Mouse (Mus musculus) neutrophil, adult 5-6 weeks (primary cell): ENCODE data around the gene Cyp3a11. TPM values are rescaled to one million over a fixed set of nuclear protein-coding genes. Genes with fewer than 3 reads are reported as not detected.
"Not testable (repeated sequence)": the region's sequence is repeated elsewhere in the genome, so short reads cannot be mapped to it uniquely, and the experiment has no call there.

ENCODE experiments used
- ATAC-seq: fragments of 151-379, 151-347 bp; 2 replicates; pipeline ENCODE4 v1.8.0; 2017; ENCODE audit warnings: mild to moderate bottlenecking, moderate TSS enrichment; ENCODE audit not compliant: insufficient number of reproducible peaks, poor library complexity, low FRiP score, severe bottlenecking; ENCODE audit errors: extremely low read depth
- total RNA-seq: library from RNA; stranded (forward); fragments of 200-1000 nt; gene quantifications from 2 replicates; pipeline ENCODE4 v1.2.3, GENCODE M21; 2017

The Cyp3a11 gene
- not detected in 2 replicates for total RNA-seq

DNA sequence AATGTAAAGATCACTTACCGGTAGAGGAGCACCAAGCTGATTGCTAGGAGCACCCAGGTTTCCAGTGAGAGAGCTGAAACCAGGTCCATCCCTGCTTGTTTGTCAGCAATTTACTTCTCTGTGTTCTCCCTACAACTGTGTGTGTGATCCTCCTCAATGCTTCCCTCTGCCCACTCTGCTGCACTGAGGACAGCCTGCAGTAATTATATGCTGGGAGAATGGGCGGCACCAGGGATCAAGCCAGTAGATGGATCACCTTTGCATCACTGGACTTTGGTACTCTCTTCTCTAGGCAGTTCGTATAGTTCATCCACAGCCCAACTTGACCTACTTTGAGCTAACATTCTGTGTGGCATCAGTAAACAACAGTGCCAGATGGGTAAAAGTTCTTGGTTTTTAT lies at the start of gene Cyp3a11:
TSS of gene Cyp3a11 (minus strand) at position 277 of the 400 bp plus-strand sequence.
- ATAC-seq: no peak

DNA sequence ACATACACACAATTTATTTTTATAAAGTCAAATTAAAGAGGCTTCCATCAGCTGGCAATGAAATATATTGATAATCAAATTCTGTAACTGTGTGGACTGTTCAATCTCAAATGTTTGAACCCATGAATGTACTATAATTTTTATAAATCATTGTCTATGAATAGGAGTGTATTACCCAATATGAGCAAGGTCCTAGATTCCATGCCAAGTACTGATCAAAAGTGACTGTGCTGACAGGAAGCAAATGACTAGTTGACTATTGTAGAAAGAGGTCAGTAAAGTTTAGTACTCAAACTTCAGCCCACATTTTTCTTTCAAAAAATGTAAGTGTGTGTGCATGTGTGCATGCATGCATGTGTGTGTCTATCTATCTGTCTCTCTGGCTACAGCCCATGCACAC lies 33.1 kb upstream of the Cyp3a11 start:
- no peak for ATAC-seq

DNA sequence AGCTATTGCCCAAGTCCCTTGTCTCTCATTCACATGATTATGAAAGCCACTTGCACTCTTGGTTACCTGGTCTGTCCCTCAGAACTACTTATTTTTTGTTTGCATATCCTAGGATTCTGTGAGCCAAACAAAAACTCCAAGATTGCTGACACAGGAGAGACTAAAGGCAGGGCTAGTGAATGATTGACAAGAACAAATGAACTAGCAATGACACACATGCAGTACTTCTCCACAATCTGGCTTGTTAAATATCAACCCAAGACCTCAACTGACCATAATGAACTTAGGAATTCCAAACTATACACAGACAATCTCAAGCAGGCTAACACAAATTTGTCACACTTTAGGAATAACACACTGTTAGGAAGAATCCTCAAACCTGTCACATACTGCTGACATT lies 32.0 kb upstream of the Cyp3a11 start:
- no peak for ATAC-seq

DNA sequence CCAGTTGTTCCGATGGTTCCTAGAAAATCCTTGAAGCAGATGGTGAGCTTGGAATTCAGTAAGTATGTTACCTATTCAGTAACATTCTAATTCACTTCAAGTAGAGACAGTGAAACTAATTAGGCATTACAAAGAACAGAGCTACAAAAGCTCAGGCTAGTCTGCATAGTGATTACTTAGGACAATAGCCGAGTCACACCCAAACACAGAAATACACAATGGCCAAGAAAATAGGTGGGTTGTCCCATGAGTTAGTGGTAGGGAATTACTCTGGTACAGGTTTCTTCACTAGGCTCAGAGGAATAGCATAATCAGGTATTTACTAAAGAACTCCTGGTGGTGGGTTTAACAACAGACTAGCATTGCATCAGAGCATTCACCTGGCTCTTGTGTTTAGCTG lies 27.2 kb upstream of the Cyp3a11 start:
- ATAC-seq: not testable (repeated sequence)

DNA sequence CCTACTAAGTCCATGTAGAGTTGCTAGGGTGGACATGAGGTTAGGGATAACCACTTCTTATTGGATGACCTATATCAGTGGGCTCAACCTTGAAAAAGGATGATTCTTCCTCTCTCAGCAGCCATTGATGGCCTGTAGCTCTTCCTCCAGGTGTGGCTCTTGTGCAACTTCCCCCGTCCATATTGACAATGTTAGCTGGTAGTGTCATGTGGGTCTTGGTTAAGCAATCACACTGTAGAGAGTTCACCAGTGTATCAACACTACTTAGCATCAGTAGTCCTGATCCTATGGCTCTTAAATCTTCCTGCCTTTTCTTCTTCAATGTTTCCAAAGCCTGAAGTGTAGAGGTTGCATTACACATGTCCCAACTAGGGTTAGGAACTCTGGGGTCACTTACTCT lies 24.8 kb upstream of the Cyp3a11 start:
- no peak for ATAC-seq

DNA sequence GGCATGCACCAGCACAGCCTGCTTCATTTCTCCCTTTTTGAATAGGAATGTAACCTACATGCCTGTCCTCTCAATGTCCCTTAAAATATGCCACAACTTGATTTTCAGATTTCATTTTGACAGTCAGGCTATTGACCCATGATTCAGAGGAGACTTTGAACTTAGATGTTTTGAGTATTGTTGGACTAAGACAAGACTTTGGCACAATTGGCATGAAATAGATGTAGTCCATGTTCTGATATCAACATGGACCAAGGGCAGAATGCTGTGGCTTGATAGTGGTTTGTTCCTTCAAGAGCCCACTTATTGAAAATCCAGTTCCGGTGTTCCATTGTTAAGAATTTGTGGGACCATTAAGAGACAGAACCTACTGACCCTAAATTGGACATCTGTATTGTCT lies 23.6 kb upstream of the Cyp3a11 start:
- ATAC-seq: no peak

DNA sequence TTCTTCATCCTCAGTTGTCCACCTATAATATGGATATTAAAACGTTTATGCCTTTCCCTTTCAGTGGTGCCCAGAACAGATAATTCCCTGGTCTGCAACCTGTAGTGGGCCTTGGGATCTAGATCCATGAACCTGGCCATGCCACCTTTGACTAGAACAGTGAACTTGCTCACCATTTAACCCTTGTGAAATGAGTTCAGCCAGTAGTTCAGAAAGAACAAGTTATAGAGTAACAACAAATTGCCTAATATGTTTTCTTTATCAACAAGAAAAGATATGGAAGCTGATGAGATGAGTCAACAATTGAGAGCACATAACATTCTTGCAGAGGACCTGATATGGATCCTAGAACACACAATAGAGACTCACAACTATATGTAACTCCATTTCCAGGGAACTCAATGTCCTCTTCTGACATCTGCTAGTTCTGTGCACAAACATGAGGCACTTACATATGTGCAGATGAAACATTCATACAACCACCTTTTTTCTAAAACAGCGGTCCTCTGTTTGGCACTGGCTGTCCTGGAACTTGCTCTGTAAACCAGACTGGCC lies 20.7 kb upstream of the Cyp3a11 start:
- no peak for ATAC-seq

DNA sequence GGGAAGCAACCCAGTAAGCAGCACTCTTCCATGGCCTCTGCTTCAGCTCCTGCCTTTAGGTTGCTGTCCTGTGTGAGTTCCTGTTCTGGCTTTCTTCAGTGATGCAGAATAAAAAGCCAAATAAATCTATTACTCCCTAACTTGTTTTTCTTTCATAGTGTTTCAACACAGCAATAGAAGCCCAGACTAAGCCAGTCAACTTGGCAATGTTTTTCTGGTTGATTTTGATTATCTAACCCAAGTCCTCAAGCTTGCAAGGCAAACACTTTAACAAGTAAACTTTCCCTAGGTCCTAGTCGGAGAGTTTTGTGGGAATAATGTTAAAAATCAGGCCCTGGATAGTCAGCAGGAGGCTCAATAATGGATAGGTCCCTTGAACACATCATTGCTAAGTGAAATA lies 17.5 kb upstream of the Cyp3a11 start:
- no peak for ATAC-seq

DNA sequence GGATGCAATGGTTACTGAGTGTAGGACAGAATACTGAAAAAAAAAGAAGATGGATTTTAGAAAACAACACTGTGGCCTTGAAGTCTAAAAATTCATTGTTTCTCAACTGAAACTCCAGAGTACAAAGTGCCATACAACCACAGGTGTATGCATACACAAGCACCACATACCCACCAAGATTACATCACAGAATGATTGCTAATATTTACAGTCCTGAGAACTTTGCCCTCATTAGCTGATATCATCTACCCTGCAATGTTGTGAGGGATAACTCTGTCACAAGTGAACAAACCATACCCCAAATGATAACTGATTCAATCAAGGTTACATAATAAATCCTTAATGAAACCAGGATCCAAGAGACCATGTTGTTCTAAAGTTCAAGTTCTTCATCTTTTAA lies 1.4 kb upstream of the Cyp3a11 start:
- no peak for ATAC-seq

DNA sequence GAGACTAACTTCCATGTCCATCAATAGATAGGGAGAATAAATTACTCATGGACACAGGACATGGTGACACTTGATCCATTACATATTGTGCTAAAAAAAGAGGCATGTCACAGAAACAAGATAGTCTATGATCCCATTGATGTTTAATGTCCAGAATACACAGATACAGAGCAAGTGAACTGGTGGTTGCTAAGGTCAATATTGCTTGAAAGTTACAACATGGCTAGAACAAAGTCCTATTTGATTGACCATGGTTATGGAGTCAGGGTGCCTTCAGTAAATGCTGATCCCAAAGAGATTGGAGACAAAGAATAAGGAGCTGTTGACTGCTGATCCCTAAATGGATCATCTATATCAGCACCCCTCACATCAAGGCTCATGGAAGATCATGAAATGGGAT lies 12.3 kb downstream of the Cyp3a11 start:
- ATAC-seq: not testable (repeated sequence)

DNA sequence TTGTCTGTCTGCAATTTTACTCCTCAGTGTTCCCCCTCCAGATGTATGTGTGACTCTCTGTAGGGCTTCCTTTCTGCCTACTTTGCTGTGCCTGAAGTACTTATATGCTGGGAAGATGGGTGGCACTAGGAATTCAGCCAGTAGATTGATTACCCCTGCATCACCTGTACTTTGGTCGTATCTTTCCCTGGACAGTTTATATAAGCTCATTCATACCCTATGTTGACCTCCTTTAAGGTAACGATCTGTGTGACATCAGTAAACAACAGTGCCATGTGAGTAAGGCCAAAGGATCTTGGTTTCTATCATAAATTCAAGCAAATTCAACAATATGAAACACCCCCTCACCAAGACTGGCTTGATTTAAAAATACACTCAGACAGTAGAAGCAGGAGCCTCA lies 74.0 kb downstream of the Cyp3a11 start, which contains the start of gene Cyp3a44:
TSS of gene Cyp3a44 (minus strand) at position 79 of the 400 bp plus-strand sequence.
- ATAC-seq: not testable (repeated sequence)

Other genes starting within 250 kb of the Cyp3a11 start
- not detected in 2 replicates for gene Cyp3a41a, start 159.8 kb downstream of the Cyp3a11 start, total RNA-seq
- gene Cyp3a44, start 74.1 kb downstream of the Cyp3a11 start, total RNA-seq: not detected in 2 replicates
- gene Cyp3a25, start 129.7 kb upstream of the Cyp3a11 start, total RNA-seq: not detected in 2 replicates
- gene Cyp3a59, start 199.3 kb upstream of the Cyp3a11 start, total RNA-seq: not detected in 2 replicates